Mouse (Mus musculus) embryonic facial prominence, embryonic 11.5 days (tissue): Measurements from ENCODE around the gene Alb. TPM values are rescaled to one million over a fixed set of nuclear protein-coding genes. Genes with fewer than 3 reads are reported as not detected.

Experiments
- ATAC-seq: fragments of 200-750 bp; cut with Nextera tagmentation; replicated peaks from 2 replicates; pipeline ENCODE4 v1.8.0; 2017; ENCODE audit warnings: low read depth; ENCODE audit not compliant: insufficient number of reproducible peaks, low FRiP score, low TSS enrichment
- DNase-seq: peaks from one replicate; pipeline ENCODE4 v3.0.0-alpha.2; 2015; ENCODE audit warnings: low spot score
- H3K27ac ChIP-seq: fragments of 300-500 bp; sonication (generic); replicated peaks from 2 replicates; pipeline ENCODE4 v1.5.1; 2014; ENCODE audit warnings: mild to moderate bottlenecking, low read depth, low read length, control low read depth
- H3K27me3 ChIP-seq: fragments of 300-500 bp; sonication (generic); 2 replicates; pipeline ENCODE4 v1.6.1; 2014; ENCODE audit warnings: mild to moderate bottlenecking, low read length, moderate library complexity, mixed read lengths; ENCODE audit not compliant: control insufficient read depth, insufficient read depth
- H3K36me3 ChIP-seq: fragments of 300-500 bp; sonication (generic); replicated peaks from 2 replicates; pipeline ENCODE4 v1.6.1; 2014; ENCODE audit warnings: low read depth, mild to moderate bottlenecking, low read length, moderate library complexity, mixed read lengths; ENCODE audit not compliant: control insufficient read depth, insufficient read depth
- H3K4me1 ChIP-seq: fragments of 300-500 bp; sonication (generic); 2 replicates; pipeline ENCODE4 v1.6.1; 2014; ENCODE audit warnings: low read length, mixed read lengths; ENCODE audit not compliant: control insufficient read depth, insufficient read depth
- H3K4me2 ChIP-seq: fragments of 300-500 bp; sonication (generic); 2 replicates; pipeline ENCODE4 v1.6.1; 2014; ENCODE audit warnings: low read depth, mild to moderate bottlenecking, control low read depth, low read length, moderate library complexity
- H3K4me3 ChIP-seq: fragments of 300-500 bp; sonication (generic); 2 replicates; pipeline ENCODE4 v1.5.1; 2014; ENCODE audit warnings: low read depth, low read length, control low read depth
- H3K9ac ChIP-seq: fragments of 300-500 bp; sonication (generic); replicated peaks from 2 replicates; pipeline ENCODE4 v1.6.1; 2014; ENCODE audit warnings: mild to moderate bottlenecking, control low read depth, low read length
- H3K9me3 ChIP-seq: fragments of 300-500 bp; sonication (generic); replicated peaks from 2 replicates; pipeline ENCODE4 v1.6.1; 2016; ENCODE audit warnings: mild to moderate bottlenecking, low read length, inconsistent platforms, mixed read lengths; ENCODE audit not compliant: control insufficient read depth
- WGBS: fragments of 180-500 bp; shearing (Covaris S2); extraction: QIAGEN DNeasy Blood & Tissue Kit; methylation state at CpG from one replicate; pipeline ENCODE4 v1.1.7; 2014; 5-methylcytosine and 5-hydroxymethylcytosine counted together
- polyA plus RNA-seq: library from polyadenylated mRNA; unstranded; fragments of >200 nt; fragmentation: Nextera tagmentation; extraction: Ambion mirVana; gene quantifications from 2 replicates; pipeline ENCODE4 v1.2.1, GENCODE M21; 2014

Gene Alb
- 0.20 and 1.3 TPM in 2 replicates for polyA plus RNA-seq

GRCm38 (mm10) chr5:90460619-90461018 is at the start of gene Alb:
Alb (plus strand) TSS chr5:90460897.
- DNase-seq (no peak), ATAC-seq (no peak)
- no peak within 1 kb of the TSS for H3K27ac ChIP-seq
- no peak within 1 kb of the TSS for H3K9ac ChIP-seq
- no peak within 1 kb of the TSS for H3K4me3 ChIP-seq
- no peak within 1 kb of the TSS for H3K4me2 ChIP-seq
- H3K4me1 ChIP-seq, result no peaks in the 10 kb centered on the region
- WGBS, result 81% methylated on average over 8 of the region's 8 CpGs
- H3K36me3 ChIP-seq, result no peaks in the 10 kb centered on the region
- H3K27me3 ChIP-seq, result no peaks in the 10 kb centered on the region
- H3K9me3 ChIP-seq, result no peaks in the 10 kb centered on the region

- DNase-seq (no peak), ATAC-seq (no peak)
- H3K4me3 ChIP-seq, result no peak overlapping the region
- H3K9me3 ChIP-seq, result no peaks in the 10 kb centered on the region
- no peak overlapping the region for H3K9ac ChIP-seq
- H3K4me2 ChIP-seq, result no peak overlapping the region
- H3K4me1 ChIP-seq, result no peaks in the 10 kb centered on the region
- H3K27ac ChIP-seq, result no peak overlapping the region
- no peaks in the 10 kb centered on the region for H3K36me3 ChIP-seq
- 77% methylated on average over 8 of the region's 8 CpGs for WGBS
- H3K27me3 ChIP-seq, result no peaks in the 10 kb centered on the region
Observed at GRCm38 (mm10) chr5:90414142-90414924, 46.4 kb upstream of the Alb start.

- Histone ChIP-seq H3K9me3 (no peaks in the 10 kb centered on the region), H3K36me3 (no peaks in the 10 kb centered on the region), H3K4me3 (no peak overlapping the region), H3K27ac (no peak overlapping the region), H3K4me1 (no peaks in the 10 kb centered on the region), H3K4me2 (no peak overlapping the region), H3K9ac (no peak overlapping the region), H3K27me3 (no peaks in the 10 kb centered on the region)
- WGBS, result 54% methylated on average over 6 of the region's 6 CpGs
- no peak for ATAC-seq
- DNase-seq, result no peak
Observed at GRCm38 (mm10) chr5:90414925-90415295, 45.8 kb upstream of the Alb start.

- H3K9ac ChIP-seq, result no peak overlapping the region
- DNase-seq, result no peak
- no peak for ATAC-seq
- H3K27ac ChIP-seq, result no peak overlapping the region
- H3K27me3 ChIP-seq, result no peaks in the 10 kb centered on the region
- H3K4me2 ChIP-seq, result no peak overlapping the region
- H3K36me3 ChIP-seq, result no peaks in the 10 kb centered on the region
- no peak overlapping the region for H3K4me3 ChIP-seq
- WGBS, result 85% methylated on average over 5 of the region's 5 CpGs
- H3K9me3 ChIP-seq, result no peaks in the 10 kb centered on the region
- H3K4me1 ChIP-seq, result no peaks in the 10 kb centered on the region
Observed at GRCm38 (mm10) chr5:90424625-90425024, 36.1 kb upstream of the Alb start.

GRCm38 (mm10) chr5:90425191-90425590 is 35.5 kb upstream of the Alb start:
- no peak overlapping the region for H3K9ac ChIP-seq
- H3K27ac ChIP-seq, result no peak overlapping the region
- H3K4me1 ChIP-seq, result no peaks in the 10 kb centered on the region
- H3K4me2 ChIP-seq, result no peak overlapping the region
- H3K36me3 ChIP-seq, result no peaks in the 10 kb centered on the region
- H3K27me3 ChIP-seq, result no peaks in the 10 kb centered on the region
- H3K9me3 ChIP-seq, result no peaks in the 10 kb centered on the region
- no peak overlapping the region for H3K4me3 ChIP-seq
- ATAC-seq (no peak), DNase-seq (no peak)
- WGBS, result 81% methylated on average over 3 of the region's 3 CpGs

GRCm38 (mm10) chr5:90431053-90431452 is 29.6 kb upstream of the Alb start:
- DNase-seq, result no peak
- no peaks in the 10 kb centered on the region for H3K36me3 ChIP-seq
- no peaks in the 10 kb centered on the region for H3K27me3 ChIP-seq
- WGBS, result 88% methylated on average over 9 of the region's 9 CpGs
- H3K9ac ChIP-seq, result no peak overlapping the region
- H3K4me2 ChIP-seq, result no peak overlapping the region
- H3K4me1 ChIP-seq, result no peaks in the 10 kb centered on the region
- H3K27ac ChIP-seq, result no peak overlapping the region
- no peak for ATAC-seq
- H3K9me3 ChIP-seq, result no peaks in the 10 kb centered on the region
- H3K4me3 ChIP-seq, result no peak overlapping the region

GRCm38 (mm10) chr5:90439157-90439556 is 21.5 kb upstream of the Alb start:
- H3K36me3 ChIP-seq, result no peaks in the 10 kb centered on the region
- no peaks in the 10 kb centered on the region for H3K27me3 ChIP-seq
- H3K4me1 ChIP-seq, result no peaks in the 10 kb centered on the region
- no peak overlapping the region for H3K9ac ChIP-seq
- no peak overlapping the region for H3K27ac ChIP-seq
- H3K4me2 ChIP-seq, result no peak overlapping the region
- WGBS, result 80% methylated on average over 4 of the region's 4 CpGs
- no peak for ATAC-seq
- no peaks in the 10 kb centered on the region for H3K9me3 ChIP-seq
- H3K4me3 ChIP-seq, result no peak overlapping the region
- no peak for DNase-seq

- H3K9ac ChIP-seq, result no peak overlapping the region
- no peaks in the 10 kb centered on the region for H3K27me3 ChIP-seq
- no peak overlapping the region for H3K4me2 ChIP-seq
- 86% methylated on average over 3 of the region's 3 CpGs for WGBS
- H3K9me3 ChIP-seq, result no peaks in the 10 kb centered on the region
- H3K27ac ChIP-seq, result no peak overlapping the region
- no peak for DNase-seq
- no peaks in the 10 kb centered on the region for H3K36me3 ChIP-seq
- no peak overlapping the region for H3K4me3 ChIP-seq
- no peaks in the 10 kb centered on the region for H3K4me1 ChIP-seq
- no peak for ATAC-seq
Observed at GRCm38 (mm10) chr5:90447577-90447976, 13.1 kb upstream of the Alb start.
